Mouse (Mus musculus) limb, embryonic 11.5 days (tissue): Measurements from ENCODE around the gene Pi4k2b. TPM values are rescaled to one million over a fixed set of nuclear protein-coding genes. Genes with fewer than 3 reads are reported as not detected.

ENCODE experiments used
- ATAC-seq: fragments of 200-750 bp; cut with Nextera tagmentation; 2 replicates; pipeline ENCODE4 v1.8.0; 2017; ENCODE audit warnings: low read depth; ENCODE audit not compliant: insufficient number of reproducible peaks, low FRiP score, low TSS enrichment
- DNase-seq: peaks from one replicate; pipeline ENCODE4 v3.0.0-alpha.2; 2015; ENCODE audit warnings: low spot score
- H3K27ac ChIP-seq: fragments of 300-500 bp; sonication (generic); replicated peaks from 2 replicates; pipeline ENCODE4 v1.5.1; 2014; ENCODE audit warnings: low read depth, mild to moderate bottlenecking, low read length
- H3K27me3 ChIP-seq: fragments of 300-500 bp; sonication (generic); 2 replicates; pipeline ENCODE4 v1.6.1; 2014; ENCODE audit warnings: mild to moderate bottlenecking, low read length, mixed read lengths; ENCODE audit not compliant: control insufficient read depth, insufficient read depth
- H3K36me3 ChIP-seq: fragments of 300-500 bp; sonication (generic); 2 replicates; pipeline ENCODE4 v1.6.1; 2014; ENCODE audit warnings: mild to moderate bottlenecking, low read length, moderate library complexity, mixed read lengths; ENCODE audit not compliant: control insufficient read depth, insufficient read depth
- H3K4me1 ChIP-seq: fragments of 300-500 bp; sonication (generic); 2 replicates; pipeline ENCODE4 v1.6.1; 2014; ENCODE audit warnings: low read length, mixed read lengths; ENCODE audit not compliant: control insufficient read depth, insufficient read depth
- H3K4me2 ChIP-seq: fragments of 300-500 bp; sonication (generic); 2 replicates; pipeline ENCODE4 v1.6.1; 2014; ENCODE audit warnings: low read depth, mild to moderate bottlenecking, moderate library complexity; ENCODE audit not compliant: severe bottlenecking
- H3K4me3 ChIP-seq: fragments of 300-500 bp; sonication (generic); 2 replicates; pipeline ENCODE4 v1.5.1; 2014; ENCODE audit warnings: low read depth, low read length
- H3K9ac ChIP-seq: fragments of 300-500 bp; sonication (generic); 2 replicates; pipeline ENCODE4 v1.6.1; 2014; ENCODE audit warnings: mild to moderate bottlenecking, low read length
- H3K9me3 ChIP-seq: fragments of 300-500 bp; sonication (generic); 2 replicates; pipeline ENCODE4 v1.6.1; 2016; ENCODE audit warnings: low read length; ENCODE audit not compliant: control insufficient read depth
- WGBS: fragments of 180-500 bp; shearing (Covaris S2); extraction: QIAGEN DNeasy Blood & Tissue Kit; methylation state at CpG from one replicate; pipeline ENCODE4 v1.1.7; 2014; 5-methylcytosine and 5-hydroxymethylcytosine counted together
- polyA plus RNA-seq: library from polyadenylated mRNA; unstranded; fragments of >200 nt; fragmentation: Nextera tagmentation; extraction: Ambion mirVana; gene quantifications from 2 replicates; pipeline ENCODE4 v1.2.1, GENCODE M21; 2014

Pi4k2b gene
- polyA plus RNA-seq, 1 experiment from 2014 or later, result 22.8 TPM

DNA sequence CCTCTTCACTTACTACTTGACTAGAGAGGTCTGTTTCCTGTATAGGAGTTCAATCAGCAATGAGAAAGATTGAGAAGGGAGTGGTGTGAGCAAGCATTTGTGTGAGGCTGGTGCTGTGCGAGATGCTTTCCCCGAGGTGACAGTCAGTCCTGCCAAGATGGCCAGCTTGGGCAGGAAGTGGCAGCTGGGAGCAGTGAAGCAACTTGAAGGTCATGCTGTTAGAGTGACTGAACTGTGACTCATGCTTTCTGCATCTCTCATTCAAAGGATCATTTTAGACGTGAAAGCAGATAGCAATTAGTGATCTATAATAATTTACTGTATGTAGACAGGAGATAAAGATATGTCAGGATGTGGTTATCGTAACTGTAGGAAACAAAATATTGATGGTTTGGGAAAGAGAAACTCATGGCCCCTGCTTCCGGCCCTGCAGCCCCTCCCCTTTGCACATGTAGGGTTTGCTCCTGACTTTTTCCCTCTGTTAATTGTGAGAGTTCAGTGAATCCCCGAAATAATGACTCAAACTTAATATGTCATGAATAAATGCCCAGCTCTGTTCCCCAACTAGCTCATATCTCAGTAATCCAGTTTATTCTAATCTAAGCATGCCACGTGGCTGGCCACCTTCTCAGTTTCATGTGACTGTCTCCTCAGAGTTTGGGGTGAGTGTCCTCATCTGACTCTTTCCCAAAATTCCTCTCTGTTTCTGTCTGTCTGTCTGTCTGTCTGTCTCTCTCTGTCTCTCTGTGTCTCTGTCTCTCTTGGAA lies 45.4 kb downstream of the Pi4k2b start:
- WGBS, result 90% methylated on average over 7 of the region's 7 CpGs

DNA sequence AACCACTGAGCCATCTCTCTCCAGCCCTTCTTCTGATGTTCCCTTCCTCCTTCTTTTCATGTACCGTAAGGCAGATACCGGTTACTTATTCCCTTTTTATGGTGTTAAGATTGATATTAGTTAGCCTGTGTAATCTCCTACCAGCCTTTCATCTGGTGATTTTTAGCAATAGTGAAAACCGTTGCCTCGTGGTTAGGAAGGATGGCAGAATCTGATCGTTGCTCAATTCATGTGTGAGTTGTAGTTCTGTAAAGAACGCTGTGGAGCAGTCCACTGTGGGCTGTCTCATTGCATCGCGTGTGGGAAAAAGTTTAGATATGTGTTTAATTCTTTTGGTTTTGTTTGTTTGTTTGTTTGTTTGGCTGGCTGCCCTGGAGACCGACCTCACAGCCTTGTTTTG lies 51.9 kb downstream of the Pi4k2b start:
- H3K4me2 ChIP-seq, result no peak overlapping the region
- no peak overlapping the region for H3K27ac ChIP-seq
- peaks cover 7% of the 10 kb centered on the region; the same call in 1 of the 2 replicates for H3K36me3 ChIP-seq
- no peaks in the 10 kb centered on the region for H3K27me3 ChIP-seq
- ATAC-seq, result no peak
- no peak for DNase-seq
- no peak overlapping the region for H3K9ac ChIP-seq
- H3K9me3 ChIP-seq, result no peaks in the 10 kb centered on the region
- H3K4me3 ChIP-seq, result no peak overlapping the region
- WGBS, result 93% methylated on average over 9 of the region's 9 CpGs
- no peaks in the 10 kb centered on the region for H3K4me1 ChIP-seq

More for the DNA sequence above, 45.4 kb downstream of the Pi4k2b start:
- H3K36me3 ChIP-seq, result peaks cover 3% of the 10 kb centered on the region; the same call in 1 of the 2 replicates
- H3K9ac ChIP-seq, result no peak overlapping the region
- DNase-seq, result no peak
- no peak overlapping the region for H3K4me2 ChIP-seq
- no peak for ATAC-seq
- no peak overlapping the region for H3K27ac ChIP-seq
- H3K9me3 ChIP-seq, result no peaks in the 10 kb centered on the region
- H3K27me3 ChIP-seq, result no peaks in the 10 kb centered on the region
- no peaks in the 10 kb centered on the region for H3K4me1 ChIP-seq
- H3K4me3 ChIP-seq, result no peak overlapping the region

DNA sequence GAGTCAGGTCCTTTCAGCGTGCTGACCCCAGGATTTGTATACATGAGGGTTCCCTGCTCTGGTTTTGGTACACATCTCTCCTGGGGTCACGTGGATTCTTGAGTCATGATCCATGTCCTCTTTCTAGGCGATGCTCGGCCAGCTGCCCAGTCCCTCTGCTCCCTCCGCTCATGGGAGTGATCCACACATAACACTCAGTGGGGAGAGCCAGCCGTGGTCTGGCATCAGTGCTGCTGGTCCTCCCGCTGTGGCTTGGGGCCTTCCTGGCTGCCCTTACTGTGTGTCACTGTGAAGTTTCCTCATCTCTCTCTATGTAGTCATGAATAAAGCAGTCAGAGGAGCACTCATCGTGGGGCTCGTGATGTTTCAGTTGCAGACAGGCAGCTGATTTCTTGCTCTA lies 52.7 kb downstream of the Pi4k2b start:
- H3K9me3 ChIP-seq, result no peaks in the 10 kb centered on the region
- no peaks in the 10 kb centered on the region for H3K27me3 ChIP-seq
- no peak for DNase-seq
- H3K4me1 ChIP-seq, result no peaks in the 10 kb centered on the region
- H3K27ac ChIP-seq, result no peak overlapping the region
- 93% methylated on average over 9 of the region's 9 CpGs for WGBS
- no peak overlapping the region for H3K4me3 ChIP-seq
- H3K9ac ChIP-seq, result no peak overlapping the region
- no peak for ATAC-seq
- peaks cover 7% of the 10 kb centered on the region; the same call in 1 of the 2 replicates for H3K36me3 ChIP-seq
- H3K4me2 ChIP-seq, result no peak overlapping the region

DNA sequence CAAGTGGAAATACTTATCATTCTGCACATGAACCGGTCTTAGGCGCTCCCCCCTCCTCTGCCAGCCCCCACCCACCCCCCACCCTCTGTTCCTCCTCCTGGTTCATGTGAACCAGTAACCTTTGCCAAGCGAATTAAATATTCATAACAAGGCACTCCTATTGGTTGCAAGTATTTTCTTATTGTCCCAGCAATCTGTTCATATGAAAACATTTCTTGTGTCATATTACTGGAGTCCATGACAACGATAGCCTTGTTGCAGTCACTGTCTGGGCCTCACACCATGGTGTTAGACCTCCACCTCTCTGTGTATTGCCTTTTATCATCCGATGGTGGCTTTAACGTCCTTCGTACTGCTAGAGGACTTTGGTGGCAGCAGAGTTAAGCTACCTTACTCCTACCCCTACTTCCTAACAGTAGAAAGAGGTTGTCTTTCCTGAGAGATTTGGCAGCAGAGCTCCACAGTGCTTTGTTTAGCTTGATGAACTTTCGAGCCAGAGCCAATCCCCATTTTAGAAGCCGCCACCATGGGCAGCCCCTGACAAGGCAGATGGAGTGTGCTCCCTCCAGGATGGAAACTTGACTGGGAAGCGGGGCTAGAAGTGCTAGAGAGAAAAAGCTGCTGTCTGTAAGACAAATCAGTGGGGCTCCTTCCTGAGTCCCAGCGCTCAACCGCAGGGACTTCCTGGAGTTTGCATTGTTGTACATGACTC lies 58.1 kb downstream of the Pi4k2b start:
- H3K27me3 ChIP-seq, result no peaks in the 10 kb centered on the region

DNA sequence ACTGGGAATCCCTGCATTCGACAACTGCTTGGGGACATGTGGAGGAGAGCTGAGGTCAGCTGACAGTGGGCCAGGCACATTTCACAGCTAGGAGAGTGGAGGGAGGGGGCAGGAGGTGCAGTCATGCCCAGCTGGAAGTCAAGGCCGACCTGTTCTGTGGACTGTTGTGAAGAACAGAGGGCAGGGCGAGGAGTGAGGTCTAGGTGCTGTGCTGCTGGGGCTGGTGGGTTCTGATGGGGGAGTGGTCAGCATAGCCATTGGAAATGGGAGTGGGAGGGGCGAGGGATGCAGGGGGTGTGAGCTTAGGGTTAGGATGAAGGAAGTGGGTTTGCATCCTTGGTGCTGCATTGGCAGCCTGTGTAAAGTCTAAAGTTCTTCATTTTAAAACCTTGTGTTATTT lies 64.4 kb downstream of the Pi4k2b start:
- H3K9ac ChIP-seq, result no peak overlapping the region
- H3K27ac ChIP-seq, result no peak overlapping the region
- no peaks in the 10 kb centered on the region for H3K4me1 ChIP-seq
- H3K4me3 ChIP-seq, result no peak overlapping the region
- no peak overlapping the region for H3K4me2 ChIP-seq
- 47% methylated on average over 4 of the region's 4 CpGs for WGBS
- H3K9me3 ChIP-seq, result no peaks in the 10 kb centered on the region
- no peak for DNase-seq
- ATAC-seq, result no peak
- H3K36me3 ChIP-seq, result no peaks in the 10 kb centered on the region
- no peaks in the 10 kb centered on the region for H3K27me3 ChIP-seq

More for the DNA sequence above, 58.1 kb downstream of the Pi4k2b start:
- WGBS, result 91% methylated on average over 12 of the region's 12 CpGs
- H3K4me3 ChIP-seq, result no peak overlapping the region
- no peak for ATAC-seq
- DNase-seq, result no peak
- H3K4me2 ChIP-seq, result no peak overlapping the region
- H3K27ac ChIP-seq, result no peak overlapping the region
- H3K36me3 ChIP-seq, result peaks cover 4% of the 10 kb centered on the region; the same call in 1 of the 2 replicates
- H3K9ac ChIP-seq, result no peak overlapping the region
- no peaks in the 10 kb centered on the region for H3K9me3 ChIP-seq
- no peaks in the 10 kb centered on the region for H3K4me1 ChIP-seq

DNA sequence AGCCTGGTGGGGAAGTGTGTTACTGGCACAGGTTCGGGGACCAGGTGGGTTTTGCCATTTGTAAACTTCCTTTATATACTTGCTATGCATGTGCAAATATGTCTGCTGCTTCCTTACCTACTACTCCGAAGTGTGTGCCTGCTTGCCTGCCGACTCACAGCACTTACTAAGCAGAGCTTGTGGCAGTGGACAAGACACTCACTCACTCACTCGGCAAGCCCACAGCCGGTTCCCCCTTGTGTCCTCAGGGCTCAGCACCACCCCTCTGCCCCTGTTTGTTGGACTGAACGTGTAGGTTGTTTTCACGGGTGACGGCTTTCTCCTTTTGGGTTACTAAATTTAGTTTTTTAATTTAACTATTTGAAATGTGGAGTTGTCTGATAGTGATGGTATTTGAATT lies 65.0 kb downstream of the Pi4k2b start:
- no peak overlapping the region for H3K4me3 ChIP-seq
- H3K4me1 ChIP-seq, result no peaks in the 10 kb centered on the region
- no peak overlapping the region for H3K27ac ChIP-seq
- no peaks in the 10 kb centered on the region for H3K27me3 ChIP-seq
- no peak overlapping the region for H3K9ac ChIP-seq
- H3K4me2 ChIP-seq, result no peak overlapping the region
- WGBS, result 51% methylated on average over 8 of the region's 8 CpGs
- H3K36me3 ChIP-seq, result no peaks in the 10 kb centered on the region
- no peaks in the 10 kb centered on the region for H3K9me3 ChIP-seq
- ATAC-seq, result no peak
- no peak for DNase-seq

DNA sequence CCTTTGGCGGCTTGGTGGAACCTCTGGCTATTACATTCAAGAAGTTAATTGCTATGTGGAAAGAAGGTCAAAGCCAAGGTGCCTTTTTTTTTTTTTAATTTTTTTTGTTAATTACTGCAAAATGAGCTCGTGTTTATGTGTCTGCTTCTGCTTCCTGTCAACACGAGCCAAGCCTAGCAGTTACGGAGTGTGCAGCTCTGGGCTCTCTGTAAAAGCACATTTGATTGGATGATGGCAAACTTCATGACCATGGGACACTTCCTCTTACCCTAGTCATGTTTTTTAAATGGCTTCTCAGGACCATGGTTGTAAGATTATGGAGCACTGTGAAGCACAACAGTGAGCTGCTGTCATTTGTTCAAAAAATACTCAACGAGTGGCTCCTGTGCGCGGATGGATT lies 65.7 kb downstream of the Pi4k2b start:
- Histone ChIP-seq H3K27me3 (no peaks in the 10 kb centered on the region), H3K4me1 (no peaks in the 10 kb centered on the region), H3K9ac (no peak overlapping the region), H3K9me3 (no peaks in the 10 kb centered on the region), H3K27ac (no peak overlapping the region), H3K36me3 (no peaks in the 10 kb centered on the region), H3K4me3 (no peak overlapping the region), H3K4me2 (no peak overlapping the region)
- DNase-seq (peak; percentile 29), ATAC-seq (peak; percentile 78)
- 47% methylated on average over 7 of the region's 7 CpGs for WGBS

DNA sequence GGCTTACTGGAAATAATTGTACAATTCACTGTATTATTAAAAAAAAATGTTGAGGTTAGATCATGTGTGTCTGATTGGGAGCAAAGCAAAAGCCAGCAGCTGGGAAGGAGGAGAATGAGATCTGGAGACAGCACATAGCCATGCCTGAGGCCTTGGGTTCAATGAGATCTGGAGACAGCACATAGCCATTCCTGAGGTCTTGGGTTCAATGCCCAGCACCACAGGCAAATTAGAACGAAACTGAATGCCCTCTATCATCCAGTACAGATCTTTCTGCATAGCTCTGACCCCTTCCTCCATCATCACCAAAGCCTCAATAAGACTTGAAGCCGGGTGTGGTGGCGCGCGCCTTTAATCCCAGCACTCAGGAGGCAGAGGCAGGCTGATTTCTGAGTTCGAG lies 69.1 kb downstream of the Pi4k2b start:
- Histone ChIP-seq H3K9ac (no peak overlapping the region), H3K4me2 (no peak overlapping the region), H3K36me3 (no peaks in the 10 kb centered on the region), H3K9me3 (no peaks in the 10 kb centered on the region), H3K4me1 (no peaks in the 10 kb centered on the region), H3K4me3 (no peak overlapping the region), H3K27ac (no peak overlapping the region), H3K27me3 (no peaks in the 10 kb centered on the region)
- ATAC-seq (no peak), DNase-seq (no peak)
- 97% methylated on average over 6 of the region's 6 CpGs for WGBS
